Mouse (Mus musculus) forebrain, embryonic 14.5 days (tissue): ENCODE measurements around the gene Grid2ip. TPM values are rescaled to one million over a fixed set of nuclear protein-coding genes. Genes with fewer than 3 reads are reported as not detected.

ENCODE experiments used
- ATAC-seq: fragments of 200-750 bp; cut with Nextera tagmentation; 2 replicates; pipeline ENCODE4 v1.8.0; 2017; ENCODE audit warnings: mild to moderate bottlenecking, moderate library complexity
- DNase-seq: peaks from one replicate; pipeline ENCODE4 v3.0.0-alpha.2; 2015; ENCODE audit warnings: low spot score
- H3K27ac ChIP-seq: fragments of 300-500 bp; sonication (generic); 2 replicates; pipeline ENCODE4 v1.5.1; 2014; ENCODE audit warnings: low read depth, mild to moderate bottlenecking, control low read depth, low read length, moderate library complexity
- H3K27me3 ChIP-seq: fragments of 300-500 bp; sonication (generic); replicated peaks from 2 replicates; pipeline ENCODE4 v1.6.1; 2014; ENCODE audit warnings: low read length, control low read depth, mixed read lengths; ENCODE audit not compliant: control insufficient read depth, insufficient read depth
- H3K36me3 ChIP-seq: fragments of 300-500 bp; sonication (generic); 2 replicates; pipeline ENCODE4 v1.6.1; 2014; ENCODE audit warnings: low read length, control low read depth; ENCODE audit not compliant: control insufficient read depth, insufficient read depth
- H3K4me1 ChIP-seq: fragments of 300-500 bp; sonication (generic); 2 replicates; pipeline ENCODE4 v1.6.1; 2014; ENCODE audit warnings: antibody characterized with exemption, low read length, control low read depth; ENCODE audit not compliant: control insufficient read depth, insufficient read depth
- H3K4me2 ChIP-seq: fragments of 300-500 bp; sonication (generic); 2 replicates; pipeline ENCODE4 v1.6.1; 2014; ENCODE audit warnings: mild to moderate bottlenecking, control low read depth, low read length
- H3K4me3 ChIP-seq: fragments of 300-500 bp; sonication (generic); 2 replicates; pipeline ENCODE4 v1.5.1; 2014; ENCODE audit warnings: low read depth, low read length, control low read depth
- H3K9ac ChIP-seq: fragments of 300-500 bp; sonication (generic); 2 replicates; pipeline ENCODE4 v1.6.1; 2014; ENCODE audit warnings: mild to moderate bottlenecking, low read length, control low read depth, moderate library complexity
- H3K9me3 ChIP-seq: fragments of 300-500 bp; sonication (generic); replicated peaks from 2 replicates; pipeline ENCODE4 v1.6.1; 2016; ENCODE audit warnings: low read length, control low read depth, mixed read lengths; ENCODE audit not compliant: control insufficient read depth
- WGBS: fragments of 180-500 bp; shearing (Covaris S2); extraction: QIAGEN DNeasy Blood & Tissue Kit; methylation state at CpG from one replicate; pipeline ENCODE4 v1.1.7; 2014; 5-methylcytosine and 5-hydroxymethylcytosine counted together
- polyA plus RNA-seq: library from polyadenylated mRNA; unstranded; fragments of >200 nt; fragmentation: Nextera tagmentation; extraction: Ambion mirVana; gene quantifications from 2 replicates; pipeline ENCODE4 v1.2.1, GENCODE M21; 2014

Grid2ip gene
- polyA plus RNA-seq: 0.18 and 0.77 TPM in 2 replicates

GRCm38 (mm10) chr5:143356686-143357388 is at the start of gene Grid2ip:
Grid2ip (plus strand) TSS chr5:143357338.
- WGBS: 17% methylated on average over 17 of the region's 17 CpGs

GRCm38 (mm10) chr5:143308825-143309224 is 48.3 kb upstream of the Grid2ip start:
- WGBS: 93% methylated on average over 5 of the region's 5 CpGs
- H3K4me3 ChIP-seq: no peak overlapping the region
- H3K27ac ChIP-seq: no peak overlapping the region
- no peaks in the 10 kb centered on the region for H3K9me3 ChIP-seq
- peaks cover 89% of the 10 kb centered on the region for H3K36me3 ChIP-seq
- no peaks in the 10 kb centered on the region for H3K27me3 ChIP-seq
- H3K9ac ChIP-seq: no peak overlapping the region
- DNase-seq (no peak), ATAC-seq (no peak)
- no peak overlapping the region for H3K4me2 ChIP-seq
- H3K4me1 ChIP-seq: peaks cover 8% of the 10 kb centered on the region

More at GRCm38 (mm10) chr5:143356686-143357388, at the start of gene Grid2ip:
- Histone ChIP-seq H3K36me3 (no peaks in the 10 kb centered on the region), H3K27me3 (0 out of 2 replicates have a peak, but pooled peaks cover 6% of the 10 kb centered on the region), H3K4me2 (peak within 1 kb of the TSS; percentile 38), H3K4me3 (peak within 1 kb of the TSS; percentile 10; the same call in 1 of the 2 replicates), H3K27ac (no peak within 1 kb of the TSS), H3K9ac (peak within 1 kb of the TSS; percentile 41), H3K9me3 (0 out of 2 replicates have a peak, but pooled peaks cover 5% of the 10 kb centered on the region), H3K4me1 (no peaks in the 10 kb centered on the region; the same call in 1 of the 2 replicates)
- no peak for DNase-seq
- ATAC-seq: no peak

GRCm38 (mm10) chr5:143309916-143310315 is 47.2 kb upstream of the Grid2ip start:
- Histone ChIP-seq H3K27ac (no peak overlapping the region), H3K4me2 (no peak overlapping the region), H3K9me3 (no peaks in the 10 kb centered on the region), H3K36me3 (peaks cover 80% of the 10 kb centered on the region), H3K4me3 (no peak overlapping the region), H3K9ac (no peak overlapping the region), H3K27me3 (no peaks in the 10 kb centered on the region), H3K4me1 (peaks cover 8% of the 10 kb centered on the region)
- 98% methylated on average over 7 of the region's 7 CpGs for WGBS
- no peak for DNase-seq
- ATAC-seq: no peak

GRCm38 (mm10) chr5:143311886-143312285 is 45.3 kb upstream of the Grid2ip start:
- DNase-seq: peak; percentile 81
- WGBS: 67% methylated on average over 8 of the region's 8 CpGs
- Histone ChIP-seq H3K27me3 (no peaks in the 10 kb centered on the region), H3K4me1 (peaks cover 8% of the 10 kb centered on the region), H3K27ac (no peak overlapping the region), H3K4me3 (no peak overlapping the region), H3K9ac (no peak overlapping the region), H3K4me2 (no peak overlapping the region), H3K36me3 (peaks cover 73% of the 10 kb centered on the region), H3K9me3 (no peaks in the 10 kb centered on the region)
- no peak for ATAC-seq

GRCm38 (mm10) chr5:143314183-143314729 is 42.9 kb upstream of the Grid2ip start:
- peak overlapping the region; percentile 96 for H3K9ac ChIP-seq
- ATAC-seq (peak; percentile 16; the same call in 1 of the 2 replicates), DNase-seq (peak; percentile 63)
- WGBS: under 1% methylated on average over 16 of the region's 16 CpGs
- H3K4me1 ChIP-seq: peaks cover 8% of the 10 kb centered on the region
- peak overlapping the region; percentile 96 for H3K27ac ChIP-seq
- H3K4me3 ChIP-seq: peak overlapping the region; percentile 87
- no peaks in the 10 kb centered on the region for H3K27me3 ChIP-seq
- peaks cover 73% of the 10 kb centered on the region for H3K36me3 ChIP-seq
- H3K9me3 ChIP-seq: no peaks in the 10 kb centered on the region
- peak overlapping the region; percentile 84 for H3K4me2 ChIP-seq

- Histone ChIP-seq H3K27ac (peak within 1 kb of the TSS; percentile 96), H3K4me3 (peak within 1 kb of the TSS; percentile 87), H3K36me3 (peaks cover 72% of the 10 kb centered on the region), H3K27me3 (no peaks in the 10 kb centered on the region), H3K9me3 (no peaks in the 10 kb centered on the region), H3K4me2 (peak within 1 kb of the TSS; percentile 84), H3K9ac (peak within 1 kb of the TSS; percentile 96), H3K4me1 (peaks cover 8% of the 10 kb centered on the region)
- WGBS: under 1% methylated on average over 75 of the region's 101 CpGs
- DNase-seq (peak; percentile 87), ATAC-seq (peak; percentile 85)
Observed at GRCm38 (mm10) chr5:143314730-143315513, 42.2 kb upstream of the Grid2ip start, which contains the start of gene E130309D02Rik. E130309D02Rik (minus strand) TSS chr5:143315360.

- WGBS: 12% methylated on average over 8 of the region's 8 CpGs
- ATAC-seq: no peak; the same call in 1 of the 2 replicates
- Histone ChIP-seq H3K27me3 (no peaks in the 10 kb centered on the region), H3K36me3 (peaks cover 72% of the 10 kb centered on the region), H3K27ac (no peak overlapping the region), H3K4me3 (peak overlapping the region; percentile 87), H3K9ac (peak overlapping the region; percentile 96), H3K4me2 (peak overlapping the region; percentile 84), H3K9me3 (no peaks in the 10 kb centered on the region), H3K4me1 (peaks cover 8% of the 10 kb centered on the region)
- DNase-seq: no peak
Observed at GRCm38 (mm10) chr5:143315514-143315888, 41.6 kb upstream of the Grid2ip start.

GRCm38 (mm10) chr5:143316605-143317287 is 40.4 kb upstream of the Grid2ip start:
- Histone ChIP-seq H3K36me3 (peaks cover 71% of the 10 kb centered on the region), H3K9ac (no peak overlapping the region), H3K9me3 (no peaks in the 10 kb centered on the region), H3K4me3 (no peak overlapping the region), H3K4me1 (peaks cover 8% of the 10 kb centered on the region), H3K27ac (no peak overlapping the region), H3K4me2 (no peak overlapping the region), H3K27me3 (no peaks in the 10 kb centered on the region)
- ATAC-seq (no peak), DNase-seq (no peak)
- WGBS: 88% methylated on average over 5 of the region's 5 CpGs
